Mouse (Mus musculus) regulatory T cell (primary cell): ENCODE measurements at regions not wholly inside any gene's neighbourhood (a gene's known extent, or its start where the extent isn't known, plus 50 kb on each side); places are given as distances from the start of the nearest gene placed in this dataset.

Source experiments
- in situ Hi-C: fragments of 300-600 bp; cut with MboI, MseI; formaldehyde crosslinking; loops from one replicate; pipeline ENCODE4 v1.15.1; 2025; ENCODE audit warnings: high pct_unique_total_duplicates

DNA sequence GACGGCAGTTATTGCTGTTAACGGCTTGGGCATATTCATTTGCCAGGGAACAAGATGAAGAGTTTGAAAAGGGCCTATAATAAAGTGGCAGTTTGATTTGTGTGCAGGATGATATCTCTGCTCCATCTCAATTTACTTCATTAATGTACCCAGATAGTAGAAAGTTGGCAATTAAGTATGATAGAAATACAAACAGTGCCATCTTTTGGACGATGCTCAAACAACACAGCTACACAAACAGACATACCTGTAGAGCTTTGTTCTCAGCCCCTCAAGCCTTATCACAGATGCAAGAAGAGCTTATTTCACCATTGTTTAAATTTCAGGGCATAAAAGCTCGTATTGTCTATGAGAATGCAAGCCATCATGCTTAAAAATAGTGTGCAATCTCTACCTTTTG lies 82.2 kb downstream of the Tnfsf11 start:
- in situ Hi-C loops = no loop called here

DNA sequence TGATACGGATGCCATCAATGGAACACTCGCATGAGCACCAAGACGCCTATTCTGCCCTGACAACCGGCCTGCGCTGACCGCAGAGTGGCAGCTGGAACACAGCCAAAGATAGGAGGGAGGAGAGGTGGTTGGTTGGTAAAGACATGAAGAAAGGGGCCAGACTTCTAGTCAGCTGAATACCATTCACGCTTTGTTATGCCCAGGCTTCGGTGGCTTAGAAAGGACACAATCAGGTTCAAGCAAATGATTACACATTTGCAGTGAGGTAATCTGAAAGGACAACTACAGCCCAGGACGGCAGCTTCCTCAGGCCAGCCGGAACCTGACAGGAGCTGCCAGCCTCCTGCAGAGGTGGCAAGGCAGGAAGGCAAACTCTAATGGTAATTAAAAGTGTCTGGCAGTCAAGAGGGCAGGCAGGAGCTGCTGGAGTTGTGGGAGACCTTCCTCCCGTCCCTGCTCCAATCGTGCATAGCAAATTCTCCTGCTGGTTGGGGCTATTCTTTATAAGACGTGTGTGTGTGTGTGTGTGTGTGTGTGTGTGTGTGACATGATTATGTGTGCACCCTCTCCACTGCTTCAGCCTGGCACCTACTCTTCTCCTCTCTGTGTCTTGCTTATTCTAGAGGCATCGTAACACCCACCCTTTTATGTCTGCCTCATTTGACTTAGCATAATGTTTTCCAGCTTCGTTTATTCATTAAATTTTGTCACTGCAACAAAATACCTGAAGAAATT lies 91.4 kb downstream of the Tnfsf11 start:
- in situ Hi-C loops = loop anchor here (5.0 kb wide), 1 partner anchor 36 kb away; no protein-coding TSS in a partner anchor

DNA sequence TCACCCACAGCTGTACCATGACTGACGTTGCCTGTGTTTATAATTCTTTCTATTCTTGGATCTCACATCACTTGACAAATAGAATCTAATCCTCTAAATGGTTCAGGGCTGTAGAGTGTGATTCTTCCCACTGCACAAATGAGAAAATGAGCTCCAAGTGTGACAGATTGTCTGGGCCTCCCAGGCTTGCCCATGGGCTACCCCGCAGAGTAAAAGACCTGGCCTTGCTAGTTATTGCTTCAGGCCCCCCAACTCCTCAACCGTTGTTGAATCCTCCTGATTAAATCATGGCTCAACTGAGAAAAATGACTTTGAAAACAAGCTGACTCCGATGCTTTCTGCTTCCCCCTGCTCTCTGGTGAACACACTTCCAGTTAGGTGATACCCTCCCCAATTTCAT lies 92.4 kb downstream of the Tnfsf11 start:
- in situ Hi-C loops = loop anchor here (5.0 kb wide), 1 partner anchor 37 kb away; no protein-coding TSS in a partner anchor

DNA sequence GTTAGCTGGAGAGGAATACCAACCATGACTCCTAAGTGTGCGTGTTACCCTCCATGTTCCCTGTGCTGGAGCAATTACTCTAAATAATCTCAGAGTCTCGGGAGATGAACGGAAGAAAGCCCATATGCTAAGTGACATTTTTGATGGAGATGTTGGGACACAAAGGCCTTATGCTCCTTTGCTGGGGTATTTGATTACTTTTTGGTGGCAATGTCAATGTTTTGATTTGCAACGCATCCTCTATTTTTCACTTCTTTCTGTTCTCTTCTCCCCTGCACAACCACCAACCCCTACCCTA lies 103.3 kb downstream of the Tnfsf11 start:
- in situ Hi-C loops = no loop called here

DNA sequence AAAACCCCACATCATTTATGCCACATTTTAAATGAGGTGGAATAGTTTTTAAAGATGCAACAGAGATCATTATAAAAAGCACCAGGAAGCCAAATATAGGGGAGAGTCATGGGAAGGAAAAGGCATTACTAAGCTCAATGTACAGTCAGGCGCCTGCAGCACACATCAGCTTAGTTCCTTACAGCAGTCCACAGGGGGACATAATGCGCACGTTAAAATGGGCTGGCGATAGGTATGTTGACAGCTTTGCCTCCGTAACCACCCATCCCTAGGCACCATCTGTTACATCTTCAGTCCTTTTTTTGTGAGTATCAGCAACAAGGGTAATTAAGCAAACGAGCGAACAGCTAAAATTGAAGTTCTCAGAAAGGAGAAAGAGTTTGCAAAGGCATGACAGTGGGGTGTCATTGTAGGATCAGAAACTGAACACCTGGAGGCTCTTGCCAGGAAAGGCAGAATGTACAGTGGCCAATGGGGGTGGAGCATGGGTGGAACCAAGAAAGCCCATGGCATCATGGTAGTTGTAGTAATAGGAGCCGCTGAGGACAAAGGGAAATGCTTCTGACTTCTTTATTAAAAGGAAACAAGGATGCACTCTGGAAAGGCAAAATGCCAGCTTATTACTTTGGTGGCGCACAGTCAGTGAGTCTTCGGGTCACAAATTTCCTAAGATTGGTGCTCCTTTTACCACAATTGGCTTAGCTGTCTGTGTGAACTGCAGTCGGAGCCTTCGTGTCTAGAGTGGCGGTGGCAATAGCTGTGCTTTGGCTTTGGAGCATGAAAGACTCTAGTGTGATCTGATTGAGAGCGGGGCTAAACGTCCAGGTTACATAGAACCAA lies 103.9 kb downstream of the Tnfsf11 start:
- in situ Hi-C loops = no loop called here

DNA sequence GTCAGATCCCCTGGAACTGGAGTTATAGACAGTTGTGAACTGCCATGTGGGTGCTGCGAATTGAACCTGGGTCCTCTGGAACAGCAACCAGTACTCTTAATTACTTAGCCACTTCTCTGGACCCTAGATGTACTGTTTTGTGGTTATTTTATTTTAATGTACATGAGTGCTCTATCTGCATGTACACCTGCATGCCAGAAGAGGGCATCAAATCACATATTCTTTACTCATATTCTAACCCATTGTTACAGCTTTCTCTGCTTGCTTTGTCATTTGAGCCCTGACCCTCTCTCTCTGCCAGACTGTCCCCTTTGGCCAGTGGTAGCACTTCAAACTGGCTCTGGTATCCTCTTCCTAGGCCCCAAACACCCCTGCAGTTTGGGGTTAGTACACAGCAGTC lies 105.1 kb downstream of the Tnfsf11 start:
- in situ Hi-C loops = no loop called here

DNA sequence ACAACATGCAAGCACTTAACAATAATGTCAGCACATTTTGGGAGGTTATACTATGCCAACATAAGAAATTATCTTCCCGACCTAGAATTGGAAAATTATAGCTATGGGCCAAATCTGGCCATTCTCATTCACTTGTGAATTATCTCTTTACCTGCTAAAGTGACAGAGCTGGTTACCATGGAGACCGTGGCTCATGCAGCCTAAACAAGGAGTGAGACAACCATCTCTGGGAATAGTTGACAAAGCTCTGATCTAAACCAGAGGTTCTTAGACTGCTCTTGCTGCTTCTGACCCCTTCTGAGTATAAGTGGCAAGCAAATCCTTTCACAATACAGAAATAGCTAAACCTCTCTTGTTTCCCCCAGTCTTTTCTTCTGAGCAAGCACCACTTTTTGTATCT lies 108.7 kb upstream of the Fam216b start:
- in situ Hi-C loops = loop anchor here (10.0 kb wide), 1 partner anchor 1207 kb away; no protein-coding TSS in a partner anchor

DNA sequence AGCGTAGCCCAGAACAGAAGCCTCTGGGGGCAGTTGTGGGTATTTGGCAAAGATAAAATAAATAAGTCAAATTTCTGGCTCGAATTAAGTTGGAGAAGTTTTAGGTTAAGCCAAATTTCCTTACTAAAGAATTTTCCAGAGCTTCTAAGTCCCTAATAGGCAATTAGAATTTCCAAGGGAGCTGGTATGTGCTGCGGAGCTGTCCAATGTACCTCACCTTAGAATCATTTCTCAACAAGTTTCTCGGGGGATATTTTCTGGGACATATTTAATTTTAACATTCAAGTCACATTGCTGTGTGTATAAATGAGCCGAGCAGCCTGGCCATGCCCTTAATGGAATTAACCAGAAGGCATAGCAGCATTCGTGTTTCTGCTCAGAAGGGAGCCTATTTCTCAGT lies 90.8 kb upstream of the Fam216b start:
- in situ Hi-C loops = no loop called here

DNA sequence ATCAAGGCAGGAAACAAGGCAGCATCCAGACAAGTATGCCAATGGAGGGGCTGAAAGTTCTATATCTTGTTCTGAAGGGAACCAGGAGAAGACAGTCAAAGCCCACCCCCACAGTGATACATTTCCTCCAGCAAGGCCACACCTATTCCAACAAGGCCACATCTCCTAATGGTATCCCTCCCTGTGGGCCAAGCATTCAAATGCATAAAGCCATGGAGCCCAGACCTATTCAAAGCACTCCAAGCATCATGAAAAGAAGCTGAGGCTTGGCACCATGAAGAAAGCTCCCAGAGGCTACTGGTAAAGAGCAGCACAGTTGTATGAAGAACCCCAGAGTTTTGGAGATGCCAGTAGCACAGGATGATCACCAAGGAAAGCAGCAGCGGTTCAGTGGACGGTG lies 84.6 kb upstream of the Fam216b start:
- in situ Hi-C loops = no loop called here

DNA sequence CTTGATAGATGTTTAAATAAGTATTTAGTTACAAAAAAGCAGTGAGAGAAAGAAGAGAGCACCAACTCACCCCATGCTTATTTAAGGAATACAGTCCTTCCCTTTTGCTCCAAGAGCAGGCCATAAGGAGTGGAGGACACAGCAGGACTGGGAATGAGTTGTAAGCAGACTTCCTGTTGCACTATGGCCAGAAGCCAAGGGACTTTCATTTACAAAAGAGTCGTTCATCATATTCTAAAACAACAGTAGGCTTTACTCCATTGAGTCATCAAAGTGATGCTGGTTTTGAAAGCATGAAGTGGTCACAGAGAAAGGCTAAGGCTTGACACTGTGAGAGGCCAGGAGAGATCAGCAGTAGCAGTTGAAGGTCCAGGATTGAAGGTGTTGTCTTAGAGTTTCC lies 84.1 kb upstream of the Fam216b start:
- in situ Hi-C loops = no loop called here

DNA sequence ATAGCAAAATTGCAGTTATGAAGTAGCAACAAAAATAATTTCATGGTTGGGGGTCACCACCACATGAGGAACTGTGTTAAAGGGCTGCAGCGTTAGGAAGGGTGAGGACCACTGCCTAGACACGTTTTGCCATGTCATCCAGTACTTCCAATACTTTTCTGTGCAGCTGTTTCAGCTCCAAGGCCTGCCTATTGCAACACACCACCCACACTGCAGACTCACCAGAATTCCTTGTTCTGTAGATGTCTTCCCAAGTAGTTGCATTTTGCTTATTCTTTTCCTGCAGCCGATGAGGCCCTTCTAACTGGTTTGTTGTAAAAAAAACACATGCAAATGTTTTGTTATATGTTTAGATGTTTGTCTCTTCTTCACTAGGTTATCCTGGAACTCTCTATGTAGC lies 72.0 kb upstream of the Fam216b start:
- in situ Hi-C loops = no loop called here

DNA sequence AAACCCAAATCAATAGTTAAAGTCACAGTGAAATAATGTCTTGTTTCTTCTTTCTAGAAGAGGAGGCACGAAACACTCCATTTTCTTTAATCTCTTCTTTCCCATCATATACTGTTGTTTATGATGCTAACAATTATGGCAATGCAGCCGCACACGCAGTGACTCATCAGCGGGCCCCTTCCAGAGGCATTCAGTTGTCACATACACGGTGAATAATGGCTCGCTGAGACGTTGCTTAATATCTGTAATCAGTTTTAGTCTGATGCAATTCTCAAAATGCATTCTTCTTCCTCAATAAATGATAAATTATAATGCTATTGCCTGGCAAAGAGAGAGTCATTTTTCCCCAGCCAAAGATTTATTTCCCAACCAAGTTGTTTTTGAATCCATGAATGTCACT lies 70.8 kb upstream of the Fam216b start:
- in situ Hi-C loops = loop anchor here (10.0 kb wide), 1 partner anchor 1455 kb away; no protein-coding TSS in a partner anchor

DNA sequence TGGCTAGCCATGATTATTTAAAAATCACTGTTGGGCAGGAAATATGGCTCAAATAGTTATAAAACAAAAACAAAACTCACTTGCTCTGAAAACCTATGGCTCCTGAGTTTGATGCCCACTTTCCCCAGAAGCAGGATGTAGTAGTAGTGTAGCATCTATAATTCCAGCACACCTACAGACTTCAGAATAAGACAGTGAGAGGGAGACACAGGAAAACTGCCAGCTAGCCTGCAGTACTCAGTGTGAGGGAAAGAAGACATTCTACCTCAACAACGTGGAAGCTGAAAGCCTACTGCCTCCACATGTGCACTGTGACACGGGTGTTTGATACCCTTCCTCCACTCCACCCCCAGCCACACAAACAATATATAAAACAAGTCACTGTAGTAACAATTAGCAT lies 68.9 kb upstream of the Fam216b start:
- in situ Hi-C loops = loop anchor here (10.0 kb wide), 1 partner anchor 1453 kb away; no protein-coding TSS in a partner anchor

DNA sequence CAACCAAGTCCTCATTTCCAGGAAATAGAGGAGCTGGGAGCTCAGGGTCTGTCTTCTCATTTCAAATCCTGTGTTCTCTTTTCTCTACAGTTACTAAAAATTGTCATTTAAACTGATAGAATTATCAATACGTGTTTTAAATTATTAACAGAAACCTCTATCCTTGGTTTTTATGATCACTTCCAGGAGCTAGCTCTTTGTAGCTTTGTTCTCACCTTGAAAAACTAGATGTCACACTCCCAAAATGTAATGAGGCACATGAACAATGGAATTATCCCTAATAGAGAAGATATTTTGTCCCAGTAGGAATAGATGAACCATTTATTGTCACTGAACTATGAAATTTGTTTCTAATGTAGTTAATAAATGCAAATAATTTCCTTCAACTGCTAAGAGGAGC lies 60.0 kb upstream of the Fam216b start:
- in situ Hi-C loops = no loop called here

DNA sequence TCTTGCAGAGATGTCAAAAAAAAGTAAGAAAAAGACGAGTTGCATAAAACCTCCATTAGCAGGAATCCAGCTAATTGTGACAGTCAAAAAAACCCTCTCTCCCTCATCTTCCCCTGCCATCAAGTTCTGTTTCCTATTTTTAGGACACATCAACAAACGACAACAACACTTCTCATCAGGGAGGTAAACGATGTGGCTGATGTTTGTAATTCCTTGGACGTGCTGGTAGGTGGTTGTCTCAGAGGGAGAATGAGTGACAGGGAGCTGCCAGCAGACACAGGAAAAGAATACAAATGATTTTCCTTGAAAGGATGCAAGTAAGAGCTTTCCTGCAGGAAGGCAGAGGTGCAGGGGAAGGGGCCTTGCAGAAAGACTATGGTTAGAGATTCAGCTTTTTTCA lies 54.9 kb upstream of the Fam216b start:
- in situ Hi-C loops = no loop called here
